ENCODE assay signal across 8 mouse cellular contexts in the genomic region with DNA sequence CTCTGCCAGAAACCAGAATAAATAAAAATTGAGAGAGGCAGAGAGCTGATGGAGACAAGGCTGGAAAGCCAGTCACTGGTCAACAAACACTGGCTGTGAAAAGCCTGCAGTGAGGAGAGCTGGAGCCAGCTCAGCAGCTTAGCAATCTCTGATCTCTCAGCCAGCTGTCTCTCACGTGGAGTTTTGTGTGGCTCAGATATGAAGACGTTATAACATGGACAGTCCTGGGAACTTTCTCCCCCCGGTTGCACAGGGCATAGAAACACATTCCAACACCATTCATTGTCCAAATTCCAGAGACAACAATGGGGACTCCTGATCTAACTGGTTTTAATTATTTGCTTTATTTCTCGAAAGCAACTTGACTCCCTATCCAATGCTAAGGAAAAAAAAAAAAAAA. TPM values are rescaled to one million over a fixed set of nuclear protein-coding genes. Genes with fewer than 3 reads are reported as not detected.
DNase-seq lines count a peak whose midpoint lies in the region; ATAC-seq and TF ChIP-seq lines count a peak whose summit lies in the region.

No protein-coding gene starts in this region.

- no peak overlapping the region for H3K9ac ChIP-seq in kidney, embryonic 15.5 days
- peak overlapping the region; percentile 81; the same call in 1 of the 2 replicates for H3K9ac ChIP-seq in hindbrain, embryonic 14.5 days
- H3K9ac ChIP-seq in neural tube, embryonic 11.5 days (ENCODE audit: low read length), result peak overlapping the region; percentile 23; the same call in 1 of the 2 replicates

- 11% methylated on average over 4 of the region's 4 CpGs for WGBS in kidney, embryonic 15.5 days
- 17% methylated on average over 4 of the region's 4 CpGs for WGBS in kidney, adult 2 months
- 8% methylated on average over 4 of the region's 4 CpGs for WGBS in embryonic facial prominence, embryonic 10.5 days
- 2% methylated on average over 4 of the region's 4 CpGs for WGBS in hindbrain, embryonic 14.5 days
- 3% methylated on average over 4 of the region's 4 CpGs for WGBS in neural tube, embryonic 11.5 days

- TF ChIP-seq CTCF in kidney, adult 2 months (conservative IDR thresholded peaks at IDR 0.05; ENCODE audit: insufficient read depth, insufficient read length, low read depth, low read length), result no peak

- no peaks in the 10 kb centered on the region for H3K36me3 ChIP-seq in kidney, embryonic 15.5 days
- H3K36me3 ChIP-seq in kidney, adult 2 months (ENCODE audit: control insufficient read depth, insufficient read depth, low read length), result no peaks in the 10 kb centered on the region
- H3K36me3 ChIP-seq in embryonic facial prominence, embryonic 10.5 days (replicated peaks), result no peaks in the 10 kb centered on the region
- no peaks in the 10 kb centered on the region for H3K36me3 ChIP-seq in hindbrain, embryonic 14.5 days (replicated peaks; ENCODE audit: control insufficient read depth, insufficient read depth)
- no peaks in the 10 kb centered on the region for H3K36me3 ChIP-seq in neural tube, embryonic 11.5 days (ENCODE audit: control insufficient read depth, insufficient read depth, low read length)

- intact Hi-C loops in left cerebral cortex, postnatal 14 days (cut with DNase I), result no loop called here

- H3K4me1 ChIP-seq in kidney, embryonic 15.5 days, result peaks cover 27% of the 10 kb centered on the region
- H3K4me1 ChIP-seq in kidney, adult 2 months (ENCODE audit: control insufficient read depth, insufficient read depth, low read length), result no peaks in the 10 kb centered on the region
- peaks cover 43% of the 10 kb centered on the region for H3K4me1 ChIP-seq in embryonic facial prominence, embryonic 10.5 days
- H3K4me1 ChIP-seq in hindbrain, embryonic 14.5 days (replicated peaks; ENCODE audit: control insufficient read depth, insufficient read depth, low read length), result peaks cover 19% of the 10 kb centered on the region
- peaks cover 5% of the 10 kb centered on the region; the same call in 1 of the 2 replicates for H3K4me1 ChIP-seq in neural tube, embryonic 11.5 days (ENCODE audit: control insufficient read depth, insufficient read depth, low read length)

- peak overlapping the region; percentile 98 for H3K4me2 ChIP-seq in kidney, embryonic 15.5 days
- peak overlapping the region; percentile 74 for H3K4me2 ChIP-seq in hindbrain, embryonic 14.5 days (replicated peaks)
- H3K4me2 ChIP-seq in neural tube, embryonic 11.5 days (ENCODE audit: low read depth), result peak overlapping the region; percentile 66

- no peak overlapping the region for H3K27ac ChIP-seq in kidney, embryonic 15.5 days
- no peak overlapping the region for H3K27ac ChIP-seq in kidney, adult 2 months (ENCODE audit: insufficient read depth, low read depth, low read length)
- peak overlapping the region; percentile 90 for H3K27ac ChIP-seq in embryonic facial prominence, embryonic 10.5 days (replicated peaks)
- peak overlapping the region; percentile 94 for H3K27ac ChIP-seq in hindbrain, embryonic 14.5 days
- H3K27ac ChIP-seq in neural tube, embryonic 11.5 days (ENCODE audit: low read depth, low read length), result no peak overlapping the region

- ATAC-seq in kidney, embryonic 15.5 days (replicated peaks; ENCODE audit: low FRiP score), result no peak
- no peak for ATAC-seq in hindbrain, embryonic 14.5 days (ENCODE audit: low FRiP score)
- ATAC-seq in neural tube, embryonic 11.5 days (ENCODE audit: insufficient read depth, low FRiP score, low TSS enrichment), result no peak

- H3K27me3 ChIP-seq in kidney, embryonic 15.5 days, result peaks cover 20% of the 10 kb centered on the region
- H3K27me3 ChIP-seq in kidney, adult 2 months (replicated peaks; ENCODE audit: control insufficient read depth, insufficient read depth, low read length), result no peaks in the 10 kb centered on the region; the same call in 1 of the 2 replicates
- H3K27me3 ChIP-seq in embryonic facial prominence, embryonic 10.5 days (replicated peaks; ENCODE audit: low read depth, poor library complexity, severe bottlenecking), result peaks cover 22% of the 10 kb centered on the region
- no peaks in the 10 kb centered on the region for H3K27me3 ChIP-seq in hindbrain, embryonic 14.5 days (ENCODE audit: control insufficient read depth, insufficient read depth, low read length)
- no peaks in the 10 kb centered on the region for H3K27me3 ChIP-seq in neural tube, embryonic 11.5 days (ENCODE audit: control insufficient read depth, insufficient read depth, low read length)

- TF ChIP-seq POLR2A in kidney, adult 2 months (IDR thresholded peaks at IDR 0.05; ENCODE audit: low read depth, low read length), result no peak

- DNase-seq in kidney, adult 2 months, result no peak
- peak; percentile 40 for DNase-seq in embryonic facial prominence, embryonic 10.5 days (ENCODE audit: low spot score)
- peak; percentile 57 for DNase-seq in hindbrain, embryonic 14.5 days (ENCODE audit: low spot score)
- peak; percentile 33 for DNase-seq in neural tube, embryonic 11.5 days (ENCODE audit: low spot score)
- DNase-seq in left cerebral cortex, postnatal 14 days (ENCODE audit: low spot score in 2 of 2), result no peak
- DNase-seq in adrenal gland, adult 2 months, result no peak
- no peak for DNase-seq in kidney, postnatal 14 days

- no peaks in the 10 kb centered on the region for H3K9me3 ChIP-seq in kidney, embryonic 15.5 days (replicated peaks)
- no peaks in the 10 kb centered on the region for H3K9me3 ChIP-seq in embryonic facial prominence, embryonic 10.5 days
- no peaks in the 10 kb centered on the region for H3K9me3 ChIP-seq in hindbrain, embryonic 14.5 days (ENCODE audit: control insufficient read depth, low read length)
- H3K9me3 ChIP-seq in neural tube, embryonic 11.5 days (ENCODE audit: control insufficient read depth, low read length), result no peaks in the 10 kb centered on the region

- H3K4me3 ChIP-seq in kidney, embryonic 15.5 days (replicated peaks), result no peak overlapping the region
- H3K4me3 ChIP-seq in kidney, adult 2 months (ENCODE audit: insufficient read depth, low read depth, low read length), result no peak overlapping the region
- peak overlapping the region; percentile 73 for H3K4me3 ChIP-seq in embryonic facial prominence, embryonic 10.5 days
- peak overlapping the region; percentile 66 for H3K4me3 ChIP-seq in hindbrain, embryonic 14.5 days (replicated peaks; ENCODE audit: low read length)
- H3K4me3 ChIP-seq in neural tube, embryonic 11.5 days (ENCODE audit: low read depth, low read length), result peak overlapping the region; percentile 12; the same call in 1 of the 2 replicates

RNA-seq across cellular contexts. Expression of a gene that starts 2.2 kb away (rescaled TPM):
- polyA plus RNA-seq in kidney, embryonic 15.5 days (2015; fragmentation: Nextera tagmentation; extraction: Ambion mirVana), result 2.9 and 3.3 TPM in 2 replicates
- polyA plus RNA-seq in kidney, adult 2 months (2012; rRNA removed), result 0.14 and 0.18 TPM in 2 replicates
- polyA plus RNA-seq in embryonic facial prominence, embryonic 10.5 days (2016; fragmentation: Nextera tagmentation; extraction: Ambion mirVana), result 2.8 and 3.4 TPM in 2 replicates
- 17.5 and 18.7 TPM in 2 replicates for polyA plus RNA-seq in hindbrain, embryonic 14.5 days (2014; fragmentation: Nextera tagmentation; extraction: Ambion mirVana)
- 16.1 and 16.8 TPM in 2 replicates for polyA plus RNA-seq in neural tube, embryonic 11.5 days (2014; fragmentation: Nextera tagmentation; extraction: Ambion mirVana)
- 10 to 100 TPM; 61.3 to 69.1 TPM for total RNA-seq in left cerebral cortex, postnatal 14 days (2021)
- 1 to 10 TPM; 2.5 to 3.0 TPM for total RNA-seq in adrenal gland, adult 2 months (2021)
- 0.86 and 0.99 TPM in 2 replicates for polyA plus RNA-seq in adrenal gland, adult 2 months (2012; rRNA removed)

Comparison
In these comparisons a context has a peak if more than half of its experiments do, and no peak if none do; other contexts are left out.
1. H3K27ac ChIP-seq: peak in embryonic facial prominence, embryonic 10.5 days (single experiment) and hindbrain, embryonic 14.5 days (single experiment); none in kidney, embryonic 15.5 days (single experiment), kidney, adult 2 months (single experiment) and neural tube, embryonic 11.5 days (single experiment).
2. H3K4me3 ChIP-seq: peak in embryonic facial prominence, embryonic 10.5 days (single experiment), hindbrain, embryonic 14.5 days (single experiment) and neural tube, embryonic 11.5 days (single experiment); none in kidney, embryonic 15.5 days (single experiment) and kidney, adult 2 months (single experiment).
3. DNase-seq: peak in embryonic facial prominence, embryonic 10.5 days (single experiment), hindbrain, embryonic 14.5 days (single experiment) and neural tube, embryonic 11.5 days (single experiment); none in kidney, adult 2 months (single experiment), left cerebral cortex, postnatal 14 days (0 of 2), adrenal gland, adult 2 months (single experiment) and kidney, postnatal 14 days (single experiment).
4. Peak in every context shown above with its lines, with median percentiles within 50 percentile points of each other: H3K4me2 ChIP-seq.